Mouse (Mus musculus) neural tube, embryonic 15.5 days (tissue): ENCODE results near the gene Bag5. TPM values are rescaled to one million over a fixed set of nuclear protein-coding genes. Genes with fewer than 3 reads are reported as not detected.

ENCODE experiments used
- ATAC-seq: fragments of 200-750 bp; cut with Nextera tagmentation; 2 replicates; pipeline ENCODE4 v1.8.0; 2017; ENCODE audit warnings: mild to moderate bottlenecking, moderate TSS enrichment, moderate library complexity; ENCODE audit not compliant: low FRiP score
- H3K27ac ChIP-seq: fragments of 300-500 bp; sonication (generic); replicated peaks from 2 replicates; pipeline ENCODE4 v1.5.1; 2015; ENCODE audit warnings: mild to moderate bottlenecking, inconsistent platforms
- H3K27me3 ChIP-seq: fragments of 300-500 bp; sonication (generic); replicated peaks from 2 replicates; pipeline ENCODE4 v1.6.1; 2015; ENCODE audit warnings: inconsistent platforms
- H3K36me3 ChIP-seq: fragments of 300-500 bp; sonication (generic); 2 replicates; pipeline ENCODE4 v1.6.1; 2015; ENCODE audit warnings: inconsistent platforms
- H3K4me1 ChIP-seq: fragments of 300-500 bp; sonication (generic); 2 replicates; pipeline ENCODE4 v1.6.1; 2015; ENCODE audit warnings: inconsistent platforms
- H3K4me2 ChIP-seq: fragments of 300-500 bp; sonication (generic); 2 replicates; pipeline ENCODE4 v1.6.1; 2015; ENCODE audit warnings: inconsistent platforms, mild to moderate bottlenecking, moderate library complexity
- H3K4me3 ChIP-seq: fragments of 300-500 bp; sonication (generic); replicated peaks from 2 replicates; pipeline ENCODE4 v1.5.1; 2015; ENCODE audit warnings: mild to moderate bottlenecking, inconsistent platforms
- H3K9ac ChIP-seq: fragments of 300-500 bp; sonication (generic); replicated peaks from 2 replicates; pipeline ENCODE4 v1.6.1; 2015; ENCODE audit warnings: mild to moderate bottlenecking, inconsistent platforms
- H3K9me3 ChIP-seq: fragments of 300-500 bp; sonication (generic); replicated peaks from 2 replicates; pipeline ENCODE4 v1.6.1; 2016; ENCODE audit warnings: inconsistent platforms
- WGBS: fragments of 180-500 bp; shearing (Covaris S2); methylation state at CpG from one replicate; pipeline ENCODE4 v1.1.7; 2015; ENCODE audit warnings: mixed read lengths; 5-methylcytosine and 5-hydroxymethylcytosine counted together
- polyA plus RNA-seq: library from polyadenylated mRNA; unstranded; fragments of >200 nt; fragmentation: Nextera tagmentation; extraction: Ambion mirVana; gene quantifications from 2 replicates; pipeline ENCODE4 v1.2.1, GENCODE M21; 2015

Bag5 gene
- polyA plus RNA-seq, 1 experiment from 2014 or later: 61.5 TPM

DNA sequence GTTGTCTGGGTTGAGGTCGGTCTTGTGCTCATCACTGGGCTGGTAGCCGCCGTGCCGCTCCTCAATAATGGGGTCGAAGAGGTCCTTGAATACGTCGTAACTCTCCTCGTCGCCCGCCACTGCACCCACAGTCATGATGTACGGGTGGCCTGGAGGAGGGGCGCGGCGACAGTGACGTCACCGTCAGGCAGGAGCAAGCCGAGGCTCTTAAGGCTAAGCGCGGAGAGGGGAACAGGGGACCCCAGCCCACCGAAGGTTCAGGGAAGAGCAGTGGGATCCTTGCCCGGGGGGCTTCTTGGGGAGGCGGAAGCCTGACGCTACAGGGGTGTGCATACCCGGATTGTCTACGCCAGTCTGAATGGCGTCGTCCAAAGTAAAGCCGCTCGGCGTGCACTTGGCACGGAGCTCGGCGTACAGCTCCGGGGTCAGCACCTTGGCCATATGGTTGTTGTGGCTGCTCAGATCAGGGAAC is 41.6 kb downstream of the Bag5 start:
- peaks cover 10% of the 10 kb centered on the region for H3K36me3 ChIP-seq
- ATAC-seq: peak; percentile 79
- peak overlapping the region; percentile 87 for H3K4me2 ChIP-seq
- H3K4me3 ChIP-seq: peak overlapping the region; percentile 91
- no peaks in the 10 kb centered on the region for H3K9me3 ChIP-seq
- H3K9ac ChIP-seq: peak overlapping the region; percentile 98
- peaks cover 44% of the 10 kb centered on the region for H3K4me1 ChIP-seq
- WGBS: under 1% methylated on average over 34 of the region's 34 CpGs
- peak overlapping the region; percentile 93 for H3K27ac ChIP-seq
- H3K27me3 ChIP-seq: 0 out of 2 replicates have a peak, but pooled peaks cover 3% of the 10 kb centered on the region

DNA sequence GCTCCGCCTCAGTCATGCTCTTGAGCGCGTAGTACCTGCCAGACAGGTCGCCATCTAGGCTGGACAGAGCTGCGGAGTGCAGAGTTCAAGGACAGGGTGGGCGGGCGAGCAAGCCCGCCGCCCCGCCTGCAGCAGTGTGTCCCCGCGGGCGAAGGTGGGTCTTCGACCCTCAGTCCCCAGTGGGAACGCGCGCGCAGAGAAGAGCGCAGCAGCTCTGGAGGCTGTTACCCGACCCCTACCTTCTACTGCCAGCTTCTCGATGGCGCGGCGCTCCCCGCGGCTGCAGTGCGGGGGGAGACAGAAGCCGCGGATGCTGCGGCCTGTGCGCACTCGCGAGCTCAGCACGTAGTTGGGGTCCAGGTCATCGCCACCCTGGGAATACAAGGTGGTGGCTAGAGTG is 42.1 kb downstream of the Bag5 start:
- H3K4me3 ChIP-seq: peak overlapping the region; percentile 91
- H3K27ac ChIP-seq: peak overlapping the region; percentile 93
- peak; percentile 11; the same call in 1 of the 2 replicates for ATAC-seq
- H3K4me1 ChIP-seq: peaks cover 43% of the 10 kb centered on the region
- H3K9ac ChIP-seq: peak overlapping the region; percentile 98
- WGBS: under 1% methylated on average over 35 of the region's 35 CpGs
- H3K9me3 ChIP-seq: no peaks in the 10 kb centered on the region
- H3K36me3 ChIP-seq: peaks cover 10% of the 10 kb centered on the region
- peak overlapping the region; percentile 87 for H3K4me2 ChIP-seq
- H3K27me3 ChIP-seq: 0 out of 2 replicates have a peak, but pooled peaks cover 3% of the 10 kb centered on the region

DNA sequence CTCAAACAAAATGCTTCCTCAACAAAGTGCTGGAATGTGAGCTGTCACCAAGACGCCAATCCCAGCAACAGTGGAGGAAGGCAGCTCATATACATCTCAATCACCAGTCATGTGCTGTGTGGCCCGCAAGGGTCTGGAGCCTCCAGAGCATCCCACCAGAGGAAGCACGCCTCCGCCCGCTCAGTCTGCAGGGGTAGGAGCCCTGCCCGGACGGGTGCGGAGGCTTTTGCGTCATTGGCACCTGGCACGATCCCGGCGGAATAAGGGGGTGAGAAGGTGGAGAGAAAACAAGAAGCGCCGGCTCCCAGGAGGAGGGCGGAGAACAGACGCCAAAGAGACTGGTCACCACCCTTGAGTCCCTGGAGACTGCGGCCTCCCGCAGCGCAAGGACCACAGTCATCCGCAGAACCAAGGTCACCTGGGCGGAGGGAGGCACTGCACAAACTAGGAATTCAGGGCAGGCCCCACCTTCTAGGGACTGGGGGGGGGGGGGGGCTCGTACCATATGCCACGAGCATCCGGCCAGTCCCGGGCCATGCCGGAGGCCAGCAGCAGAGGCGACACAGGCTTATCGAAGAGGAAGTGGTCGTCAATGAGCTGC is 42.6 kb downstream of the Bag5 start:
- Histone ChIP-seq H3K9ac (peak overlapping the region; percentile 98), H3K36me3 (peaks cover 10% of the 10 kb centered on the region), H3K4me1 (peaks cover 43% of the 10 kb centered on the region), H3K27me3 (0 out of 2 replicates have a peak, but pooled peaks cover 3% of the 10 kb centered on the region), H3K9me3 (no peaks in the 10 kb centered on the region), H3K27ac (peak overlapping the region; percentile 93), H3K4me2 (peak overlapping the region; percentile 87), H3K4me3 (peak overlapping the region; percentile 91)
- 3% methylated on average over 28 of the region's 29 CpGs for WGBS
- no peak; the same call in 1 of the 2 replicates for ATAC-seq

DNA sequence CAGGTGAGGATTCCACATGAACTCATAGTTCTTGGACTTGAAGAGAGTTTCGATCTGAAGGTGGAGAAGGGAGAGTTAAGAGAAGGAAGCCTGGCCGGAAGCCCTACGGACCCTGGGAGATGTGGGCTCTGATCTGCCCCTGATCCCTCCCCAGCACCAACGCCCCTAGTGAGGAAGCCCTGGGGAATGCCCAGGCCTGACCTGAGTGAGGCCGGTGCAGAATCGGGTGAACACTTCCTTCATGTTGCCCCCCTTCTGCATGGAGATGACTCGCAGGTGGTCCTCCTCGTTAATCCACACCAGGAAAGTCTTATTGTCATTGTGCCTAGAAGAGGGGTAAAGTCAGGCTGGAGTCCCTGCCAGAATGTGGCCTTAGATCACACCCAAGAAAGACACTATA is 43.1 kb downstream of the Bag5 start:
- 0 out of 2 replicates have a peak, but pooled peaks cover 3% of the 10 kb centered on the region for H3K27me3 ChIP-seq
- peak overlapping the region; percentile 98 for H3K9ac ChIP-seq
- peaks cover 14% of the 10 kb centered on the region for H3K36me3 ChIP-seq
- H3K4me3 ChIP-seq: peak overlapping the region; percentile 91
- no peaks in the 10 kb centered on the region for H3K9me3 ChIP-seq
- peaks cover 43% of the 10 kb centered on the region for H3K4me1 ChIP-seq
- 39% methylated on average over 8 of the region's 8 CpGs for WGBS
- ATAC-seq: no peak
- H3K4me2 ChIP-seq: peak overlapping the region; percentile 87
- H3K27ac ChIP-seq: peak overlapping the region; percentile 93

DNA sequence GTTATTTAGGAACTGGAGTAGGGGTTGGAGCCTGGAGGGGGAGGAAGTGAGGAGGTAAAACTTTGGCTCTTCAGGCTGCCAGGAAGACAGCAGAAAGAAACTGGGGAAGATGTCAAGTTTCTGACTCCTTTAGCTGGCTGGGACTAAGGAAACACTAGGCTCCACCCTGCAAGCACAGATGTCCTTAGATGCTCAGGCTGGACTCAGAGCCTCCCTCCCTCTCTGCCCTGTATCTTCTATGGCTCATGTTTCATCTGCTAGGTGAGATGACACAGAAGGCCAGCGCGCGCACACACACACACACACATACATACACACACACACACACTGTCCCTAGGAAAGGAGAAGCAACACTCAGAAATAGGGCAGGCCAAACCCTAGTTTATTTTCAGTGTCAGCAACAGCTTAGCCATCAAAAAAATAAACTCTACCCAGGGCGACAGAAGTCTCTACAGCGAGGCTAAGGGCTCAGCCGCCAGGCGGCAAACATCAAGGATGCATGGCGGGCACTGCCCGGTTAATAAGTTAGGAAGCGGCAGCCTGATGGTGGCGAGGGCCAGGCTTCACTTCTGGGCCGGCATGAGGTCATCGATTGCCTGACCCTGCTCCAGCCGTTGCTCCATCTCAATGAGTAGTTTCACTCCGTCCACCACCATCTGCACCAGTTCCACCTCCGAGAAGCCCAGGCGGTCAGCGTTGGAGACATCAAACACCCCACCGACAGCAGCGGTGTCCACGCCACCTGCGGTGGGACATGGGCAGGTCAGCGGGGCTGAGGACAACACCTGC is 43.9 kb downstream of the Bag5 start:
- Histone ChIP-seq H3K27me3 (0 out of 2 replicates have a peak, but pooled peaks cover 3% of the 10 kb centered on the region), H3K27ac (peak overlapping the region; percentile 93), H3K36me3 (peaks cover 14% of the 10 kb centered on the region), H3K9me3 (no peaks in the 10 kb centered on the region), H3K4me1 (peaks cover 43% of the 10 kb centered on the region), H3K4me2 (peak overlapping the region; percentile 87), H3K9ac (peak overlapping the region; percentile 98), H3K4me3 (peak overlapping the region; percentile 91)
- WGBS: 41% methylated on average over 23 of the region's 23 CpGs
- ATAC-seq: no peak

DNA sequence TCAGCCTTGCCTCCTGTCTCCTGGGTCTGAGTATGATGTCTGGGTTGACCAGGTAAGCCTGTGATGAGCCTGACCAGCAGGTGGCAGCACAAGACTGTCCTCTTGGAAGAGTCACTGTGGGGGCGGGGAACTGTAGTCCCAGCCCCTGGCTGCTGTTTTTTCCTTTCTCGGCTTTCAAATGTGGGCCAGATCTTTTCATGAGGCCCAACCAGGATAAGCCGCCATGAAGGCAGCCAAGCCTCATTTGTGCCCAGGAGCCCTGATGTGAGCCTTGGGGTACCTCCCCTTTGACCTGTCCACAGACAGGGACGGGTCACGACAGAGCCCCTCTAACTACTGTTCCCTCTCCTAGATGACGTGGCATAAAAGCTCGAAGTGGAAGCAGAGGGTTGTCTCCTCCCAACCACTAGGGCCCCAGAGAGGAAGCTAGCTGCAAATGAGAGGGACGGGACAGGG is 44.6 kb downstream of the Bag5 start:
- Histone ChIP-seq H3K4me1 (peaks cover 43% of the 10 kb centered on the region), H3K4me2 (peak overlapping the region; percentile 87), H3K27me3 (no peaks in the 10 kb centered on the region), H3K9me3 (no peaks in the 10 kb centered on the region), H3K9ac (peak overlapping the region; percentile 98), H3K36me3 (peaks cover 14% of the 10 kb centered on the region), H3K27ac (peak overlapping the region; percentile 93), H3K4me3 (peak overlapping the region; percentile 91)
- WGBS: 2% methylated on average over 8 of the region's 8 CpGs
- ATAC-seq: no peak

DNA sequence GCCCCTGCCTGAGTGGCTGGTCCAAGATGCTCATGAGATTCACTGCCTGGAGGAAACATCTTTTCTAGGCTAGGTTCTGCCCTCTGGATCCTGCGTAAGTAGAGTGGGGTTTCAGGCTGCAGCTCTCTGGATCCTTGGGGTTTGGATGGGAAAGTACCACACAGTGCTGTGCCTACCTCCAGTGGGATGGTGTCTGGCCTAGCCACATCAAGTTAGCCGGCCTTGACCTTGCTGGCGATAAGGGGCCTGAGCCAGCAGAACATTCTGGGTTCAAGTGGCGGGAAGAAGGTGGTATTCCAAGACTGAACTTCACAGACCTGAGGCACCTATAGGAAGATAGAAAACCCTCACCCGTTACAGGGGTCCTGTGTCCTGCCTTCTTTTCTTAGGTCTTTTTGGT is 45.6 kb downstream of the Bag5 start:
- 87% methylated on average over 5 of the region's 5 CpGs for WGBS
- ATAC-seq: no peak
- no peak overlapping the region for H3K4me2 ChIP-seq

DNA sequence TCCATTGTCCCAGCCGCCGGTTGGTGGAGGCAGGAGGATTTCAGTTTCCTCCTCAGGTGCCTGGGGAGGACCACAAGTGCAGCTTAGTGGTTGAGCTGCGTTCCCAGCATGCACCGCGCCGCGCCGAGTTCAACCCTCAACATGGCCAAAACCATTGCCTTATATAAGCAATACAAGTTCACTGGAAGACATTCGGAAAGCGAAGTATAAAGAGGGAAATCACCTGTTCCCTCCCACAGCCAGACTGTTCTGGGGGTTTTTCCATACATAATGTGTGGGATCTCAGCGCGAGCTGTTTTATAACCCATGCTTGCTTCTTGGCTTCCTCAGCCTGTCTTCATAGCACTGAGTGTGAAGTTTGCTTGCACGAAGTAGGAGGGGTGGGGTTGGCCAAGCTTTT is 46.7 kb downstream of the Bag5 start:
- no peak overlapping the region for H3K27ac ChIP-seq
- H3K27me3 ChIP-seq: no peaks in the 10 kb centered on the region
- H3K9me3 ChIP-seq: no peaks in the 10 kb centered on the region
- no peak overlapping the region for H3K4me3 ChIP-seq
- H3K4me1 ChIP-seq: peaks cover 33% of the 10 kb centered on the region
- H3K9ac ChIP-seq: no peak overlapping the region
- no peak for ATAC-seq
- no peak overlapping the region for H3K4me2 ChIP-seq
- WGBS: 74% methylated on average over 13 of the region's 13 CpGs
- peaks cover 19% of the 10 kb centered on the region for H3K36me3 ChIP-seq

More for the DNA sequence above, 45.6 kb downstream of the Bag5 start:
- Histone ChIP-seq H3K36me3 (peaks cover 14% of the 10 kb centered on the region), H3K9me3 (no peaks in the 10 kb centered on the region), H3K27ac (peak overlapping the region; percentile 93; the same call in 1 of the 2 replicates), H3K4me1 (peaks cover 35% of the 10 kb centered on the region), H3K27me3 (no peaks in the 10 kb centered on the region), H3K9ac (no peak overlapping the region), H3K4me3 (no peak overlapping the region)

DNA sequence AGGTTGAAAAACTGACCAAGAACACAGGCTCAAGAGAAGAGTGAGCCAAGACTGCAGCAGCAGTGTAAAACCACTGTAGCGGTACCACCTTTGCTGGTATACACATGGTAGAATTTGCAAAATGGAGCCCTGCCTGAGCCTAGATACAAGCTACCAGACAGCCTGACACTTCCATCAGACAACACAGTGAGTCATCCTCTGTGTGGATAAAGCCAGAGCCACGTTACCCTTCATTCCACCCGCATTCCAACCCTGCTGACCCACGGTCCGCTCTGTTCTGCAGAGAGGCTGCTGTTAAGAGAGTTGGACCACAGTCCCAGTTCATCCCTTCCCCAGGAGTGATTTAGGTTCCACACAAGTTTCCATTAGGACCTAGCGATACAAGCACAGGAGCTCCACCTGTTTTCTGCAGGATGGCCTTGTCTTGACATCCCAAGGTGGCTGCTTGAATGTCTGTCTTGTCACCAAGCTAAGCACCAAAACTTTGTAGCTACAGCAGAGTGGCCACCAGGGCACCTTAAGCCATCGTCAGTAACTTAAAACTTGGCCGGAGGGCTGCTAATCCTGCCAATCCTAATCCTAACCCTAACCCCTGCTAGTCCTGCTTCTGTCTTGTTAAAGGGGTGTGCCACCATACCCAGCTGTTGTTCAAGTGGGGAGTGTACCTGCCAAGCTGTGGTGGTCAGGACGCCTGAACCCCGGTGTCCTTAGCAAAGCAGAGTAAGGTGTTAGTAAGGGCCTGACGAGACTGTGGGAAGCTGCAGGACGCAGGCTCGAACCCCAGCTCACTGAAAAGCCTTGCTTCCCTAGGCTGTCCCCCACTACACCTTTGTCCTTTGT is 47.8 kb downstream of the Bag5 start:
- WGBS: 86% methylated on average over 13 of the region's 13 CpGs
- H3K9ac ChIP-seq: no peak overlapping the region
- no peaks in the 10 kb centered on the region for H3K27me3 ChIP-seq
- ATAC-seq: no peak
- no peak overlapping the region for H3K27ac ChIP-seq
- peaks cover 28% of the 10 kb centered on the region for H3K4me1 ChIP-seq
- H3K9me3 ChIP-seq: no peaks in the 10 kb centered on the region
- H3K4me2 ChIP-seq: no peak overlapping the region
- no peak overlapping the region for H3K4me3 ChIP-seq
- H3K36me3 ChIP-seq: peaks cover 19% of the 10 kb centered on the region

DNA sequence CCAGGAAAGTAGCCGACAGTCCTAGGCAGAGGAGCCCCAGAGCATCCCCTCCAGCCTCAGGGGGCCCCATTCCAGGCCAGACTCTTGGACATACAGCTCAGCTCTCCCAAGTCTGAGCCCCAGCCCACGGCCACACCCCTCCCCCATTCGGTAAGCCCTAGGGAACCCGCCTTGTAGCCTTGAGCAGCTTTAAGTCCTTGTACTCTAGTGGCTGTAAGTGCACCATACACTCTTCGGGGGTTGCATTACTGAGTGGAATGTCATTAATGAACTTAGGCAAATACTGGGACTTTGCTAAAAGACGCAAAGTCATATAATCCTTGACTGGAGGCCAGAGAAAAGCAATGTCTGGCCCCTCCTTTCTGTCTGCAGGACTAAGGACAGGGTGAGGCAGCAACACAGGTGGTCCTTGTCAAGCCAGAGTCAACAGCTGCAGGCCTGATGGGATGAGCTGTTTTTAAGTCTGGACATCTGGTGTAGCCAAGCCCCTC is 48.9 kb downstream of the Bag5 start:
- peaks cover 20% of the 10 kb centered on the region for H3K36me3 ChIP-seq
- H3K27ac ChIP-seq: no peak overlapping the region
- H3K9ac ChIP-seq: no peak overlapping the region
- WGBS: 56% methylated on average over 6 of the region's 6 CpGs
- H3K9me3 ChIP-seq: no peaks in the 10 kb centered on the region
- no peak for ATAC-seq
- H3K4me2 ChIP-seq: no peak overlapping the region
- no peaks in the 10 kb centered on the region for H3K27me3 ChIP-seq
- H3K4me3 ChIP-seq: no peak overlapping the region
- H3K4me1 ChIP-seq: peaks cover 18% of the 10 kb centered on the region
